Mouse (Mus musculus): ENCODE measurements around the gene Nuak1. TPM values are rescaled to one million over a fixed set of nuclear protein-coding genes. Genes with fewer than 3 reads are reported as not detected.
A peak's percentile ranks its signal among the peaks of the same experiment; 100 is the strongest.
"Not testable (repeated sequence)": the region's sequence is repeated elsewhere in the genome, so short reads cannot be mapped to it uniquely, and the experiment has no call there.

The Nuak1 gene
- total RNA-seq (2021): 10 to 100 TPM in 1 of 2 experiments, 1 to 10 TPM in 1; 8.8 to 10.9 TPM
- long read RNA-seq, experiment 1, partial matches to known transcripts: 0 of 10 reads
- long read RNA-seq, experiment 1, other reads (novel, unspliced or antisense): 10 of 10 reads
- long read RNA-seq, experiment 2, partial matches to known transcripts: 0 of 7 reads
- long read RNA-seq, experiment 2, other reads (novel, unspliced or antisense): 7 of 7 reads

- DNase-seq: peak; percentile 96
Observed at GRCm38 (mm10) chr10:84440541-84441433, at the start of gene Nuak1. Gene Nuak1 (minus strand): TSS chr10:84440597.

GRCm38 (mm10) chr10:84490115-84490514 is 49.7 kb upstream of the Nuak1 start:
- DNase-seq: no peak

DNA sequence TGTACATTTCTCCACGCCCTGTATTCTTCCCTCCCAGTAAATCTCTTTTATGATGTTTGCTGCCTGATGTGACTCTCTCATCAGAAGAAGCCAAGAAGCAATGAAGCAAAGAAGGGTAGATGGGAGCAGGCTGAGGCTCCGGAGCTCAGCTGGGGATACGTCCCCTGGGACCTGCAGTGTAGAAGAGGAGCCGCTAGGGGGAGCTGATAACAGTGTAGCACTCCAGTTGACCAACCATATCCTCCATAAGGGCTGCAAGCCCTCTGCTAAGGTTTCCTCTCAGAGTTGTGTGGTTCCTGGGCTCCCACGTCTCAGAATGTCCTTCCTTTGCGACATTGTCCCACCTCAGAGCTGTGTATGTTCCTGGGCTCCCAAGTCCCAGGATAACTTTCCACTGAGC is 47.9 kb upstream of the Nuak1 start:
- DNase-seq: peak; percentile 81

GRCm38 (mm10) chr10:84484661-84485060 is 44.3 kb upstream of the Nuak1 start:
- DNase-seq: no peak

GRCm38 (mm10) chr10:84483553-84483952 is 43.2 kb upstream of the Nuak1 start:
- DNase-seq: no peak

DNA sequence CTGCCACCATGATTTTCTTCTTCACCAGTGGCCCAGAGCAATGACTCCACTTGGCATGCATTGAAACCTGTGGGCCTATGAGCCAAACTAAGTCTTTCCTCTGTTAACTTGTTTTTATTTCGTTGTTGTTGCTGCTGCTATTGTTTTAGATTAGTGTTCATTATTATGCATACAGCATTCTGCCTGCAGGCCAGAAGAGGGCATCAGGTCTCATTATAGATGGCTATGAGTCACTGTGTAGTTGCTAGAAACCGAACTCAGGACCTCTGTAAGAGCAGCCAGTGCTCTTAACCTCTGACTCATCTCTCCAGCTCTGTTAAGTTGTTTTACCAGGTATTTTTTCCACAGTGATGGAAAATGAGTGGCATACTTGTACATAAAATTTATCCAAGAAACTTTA is 42.7 kb upstream of the Nuak1 start:
- no peak for DNase-seq

- DNase-seq: not testable (repeated sequence)
Observed at GRCm38 (mm10) chr10:84482418-84482817, 42.0 kb upstream of the Nuak1 start.

DNA sequence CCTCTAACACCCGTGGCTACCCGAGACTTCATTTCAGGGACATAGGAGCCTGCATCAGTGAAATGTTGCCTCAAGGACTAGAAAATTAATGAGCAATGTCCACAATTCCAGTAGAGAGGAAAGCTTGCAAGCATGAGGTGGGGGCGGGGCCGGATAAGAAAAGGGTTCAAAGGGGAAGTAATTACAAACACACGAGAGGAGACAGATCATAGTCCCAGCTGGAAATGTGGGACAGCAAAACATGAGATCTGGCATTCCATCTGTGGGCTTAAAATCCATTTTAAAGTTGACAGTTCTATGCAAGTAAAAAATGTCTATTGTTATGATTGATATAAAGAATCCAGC is 40.9 kb upstream of the Nuak1 start:
- DNase-seq: peak; percentile 22

DNA sequence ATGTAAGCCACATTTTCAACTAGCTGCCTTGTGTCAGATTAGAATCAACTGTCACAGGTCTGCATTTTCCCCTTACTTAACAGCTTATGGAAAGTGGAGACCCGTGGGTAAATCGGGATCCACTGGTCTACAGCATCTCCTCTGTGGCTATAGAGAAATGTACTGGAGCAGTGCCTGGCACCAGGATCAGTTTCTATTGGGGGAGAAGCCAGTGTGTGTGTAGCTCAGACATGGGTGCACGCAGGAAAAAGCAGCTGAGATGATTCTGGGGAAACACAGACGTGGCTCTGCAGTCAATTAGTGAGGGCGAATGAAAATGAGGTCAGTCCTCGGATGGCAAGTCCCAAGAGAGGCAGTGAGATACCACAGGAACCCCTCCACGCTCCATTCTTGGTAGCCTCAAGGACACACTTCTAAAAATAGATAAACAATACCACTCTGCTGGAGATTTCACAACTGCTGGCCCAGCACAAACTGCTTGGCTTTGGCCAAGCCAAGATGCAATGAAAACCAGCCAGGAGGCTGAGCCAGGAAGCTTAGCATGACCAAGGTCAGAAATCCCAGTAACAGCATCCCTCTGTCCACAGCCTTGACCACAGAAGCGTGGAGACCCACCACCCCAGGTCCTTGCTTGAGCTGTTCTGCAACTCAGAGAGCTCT is 40.4 kb upstream of the Nuak1 start:
- DNase-seq: peak; percentile 62

DNA sequence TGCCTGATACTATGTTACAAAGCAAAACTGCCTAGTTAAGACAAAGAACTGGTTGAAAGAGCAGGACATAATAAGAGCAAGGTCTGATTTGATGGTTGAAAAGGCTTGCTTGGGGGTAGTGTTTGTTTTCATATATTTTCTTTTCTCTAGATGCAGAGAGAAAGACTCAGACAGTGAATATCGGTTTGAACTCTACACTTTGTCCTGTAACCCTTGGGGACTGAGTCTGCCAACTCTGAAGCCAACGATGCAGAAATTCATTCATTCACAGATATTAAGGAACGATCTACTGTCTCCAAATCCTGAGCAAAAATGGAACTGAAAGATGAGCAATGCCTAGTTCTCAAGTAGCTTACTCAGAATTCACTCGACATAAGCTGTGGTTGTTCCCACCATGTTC is 39.7 kb upstream of the Nuak1 start:
- no peak for DNase-seq

GRCm38 (mm10) chr10:84477613-84478076 is 37.2 kb upstream of the Nuak1 start:
- DNase-seq: no peak

DNA sequence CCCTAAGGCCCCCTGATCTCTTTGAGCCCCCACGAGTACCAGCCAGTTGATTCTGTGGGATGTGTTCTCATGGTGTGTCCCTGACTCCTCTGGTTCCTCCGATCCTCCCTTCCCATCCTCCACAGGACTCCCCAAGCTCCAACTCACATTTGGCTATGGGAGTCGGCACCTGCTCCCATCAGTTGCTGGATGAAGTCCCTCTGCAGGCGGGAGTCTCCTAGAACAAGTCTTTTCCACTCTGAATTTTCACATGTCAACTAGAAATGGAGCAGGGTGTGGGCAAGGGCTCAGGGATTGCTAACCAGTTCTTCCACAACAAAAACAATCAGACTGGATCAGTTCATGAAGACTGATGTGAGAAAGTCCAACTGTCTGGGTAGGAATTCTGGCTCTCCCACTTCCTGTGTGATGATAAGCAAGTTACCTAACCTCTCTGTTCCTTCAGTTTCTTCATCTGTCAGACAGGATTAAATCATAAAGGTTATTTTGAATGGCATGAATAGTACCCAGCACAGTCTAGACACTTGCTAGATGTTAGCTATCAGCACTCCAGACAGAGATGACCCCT is 36.7 kb upstream of the Nuak1 start:
- DNase-seq: no peak

DNA sequence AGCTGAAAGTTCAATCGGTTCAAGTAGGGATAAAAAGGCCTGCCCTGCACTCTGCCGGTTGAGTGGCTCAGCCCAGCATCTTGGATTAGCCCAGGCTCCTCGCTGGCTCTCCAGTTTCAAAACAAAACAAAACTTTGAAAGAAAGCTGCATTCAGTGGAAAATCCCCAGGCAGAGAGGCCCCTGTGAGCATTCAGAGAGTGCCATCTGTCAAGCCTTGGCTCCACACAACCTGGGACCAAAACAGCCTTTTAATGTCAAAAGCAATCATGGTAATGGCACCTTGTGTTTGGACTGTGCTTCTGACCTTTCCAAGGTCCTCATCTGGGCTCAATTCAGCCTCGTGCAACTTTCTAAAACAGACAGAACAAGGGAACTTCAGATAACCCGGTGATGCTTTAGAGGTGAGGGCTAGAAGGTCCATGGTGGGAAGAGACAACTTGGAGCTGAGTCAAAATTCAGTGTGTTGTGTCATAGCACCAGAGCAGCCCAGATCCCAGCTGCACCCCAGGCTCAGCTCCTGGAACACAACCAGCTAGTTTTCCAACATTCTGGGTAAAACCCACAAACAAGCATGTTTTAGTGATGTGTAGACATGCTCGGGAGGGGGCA is 27.3 kb upstream of the Nuak1 start:
- DNase-seq: no peak

- DNase-seq: no peak
Observed at GRCm38 (mm10) chr10:84465511-84465910, 25.1 kb upstream of the Nuak1 start.

GRCm38 (mm10) chr10:84460420-84461101 is 20.2 kb upstream of the Nuak1 start:
- no peak for DNase-seq

DNA sequence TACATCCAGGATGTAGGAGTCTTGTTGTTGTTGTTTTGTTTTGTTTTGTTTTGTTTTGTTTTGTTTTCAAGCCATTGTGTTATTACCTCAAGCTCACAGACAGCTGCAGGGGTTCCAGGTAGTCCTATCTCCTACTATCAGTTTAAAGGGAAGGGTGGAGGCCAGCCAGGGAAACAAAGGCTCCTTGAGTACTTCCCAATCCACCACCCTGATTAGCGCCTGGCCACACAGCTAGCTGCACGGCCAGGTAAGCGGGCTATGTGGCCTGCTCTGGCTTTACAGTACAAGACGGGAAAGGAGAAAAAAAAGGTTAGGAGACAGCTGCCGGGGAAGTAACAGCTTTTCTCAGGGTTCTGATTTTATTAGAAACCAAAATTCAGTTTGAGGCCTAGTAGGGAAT is 17.7 kb upstream of the Nuak1 start:
- DNase-seq: no peak

DNA sequence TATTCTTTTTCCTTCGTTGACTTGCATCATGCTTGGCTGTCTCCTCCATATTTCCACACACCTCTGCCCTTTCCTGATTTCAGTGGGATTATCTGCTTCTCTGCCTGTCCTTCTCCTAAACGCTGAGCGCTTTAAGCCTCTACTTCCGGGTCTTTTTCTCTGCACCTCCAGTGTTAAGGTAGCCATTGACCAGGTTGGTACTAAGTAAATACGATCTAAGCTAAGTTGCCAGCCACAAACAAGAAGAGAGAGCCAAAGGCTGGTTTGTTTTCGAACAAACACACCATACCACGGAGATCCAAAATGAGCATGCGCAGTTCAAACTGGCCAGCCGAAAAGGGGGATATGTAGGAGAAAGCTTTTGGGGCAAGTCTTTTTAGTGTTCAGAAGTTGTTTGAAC is 17.1 kb upstream of the Nuak1 start:
- DNase-seq: no peak

- DNase-seq: no peak
Observed at GRCm38 (mm10) chr10:84456632-84457320, 16.4 kb upstream of the Nuak1 start.

DNA sequence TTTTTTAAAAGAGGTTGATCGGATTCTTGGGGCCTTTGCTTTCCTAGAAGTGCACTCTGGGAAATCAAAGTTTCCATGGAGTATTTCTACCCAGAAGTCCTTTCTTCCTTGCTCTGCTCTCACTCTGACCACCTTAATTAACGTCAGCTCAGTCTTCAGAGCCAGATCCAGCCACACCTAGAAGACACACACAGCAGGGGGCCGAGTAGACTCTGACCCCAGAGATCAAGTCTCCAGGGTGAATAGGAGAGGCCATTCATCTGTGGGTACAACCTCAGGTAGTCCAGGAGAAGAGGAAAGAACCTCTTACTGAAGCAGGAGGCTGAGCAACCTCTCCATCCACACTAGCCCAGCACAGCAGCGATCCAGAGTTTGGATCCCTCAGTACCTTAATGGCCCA is 11.5 kb upstream of the Nuak1 start:
- DNase-seq: no peak

DNA sequence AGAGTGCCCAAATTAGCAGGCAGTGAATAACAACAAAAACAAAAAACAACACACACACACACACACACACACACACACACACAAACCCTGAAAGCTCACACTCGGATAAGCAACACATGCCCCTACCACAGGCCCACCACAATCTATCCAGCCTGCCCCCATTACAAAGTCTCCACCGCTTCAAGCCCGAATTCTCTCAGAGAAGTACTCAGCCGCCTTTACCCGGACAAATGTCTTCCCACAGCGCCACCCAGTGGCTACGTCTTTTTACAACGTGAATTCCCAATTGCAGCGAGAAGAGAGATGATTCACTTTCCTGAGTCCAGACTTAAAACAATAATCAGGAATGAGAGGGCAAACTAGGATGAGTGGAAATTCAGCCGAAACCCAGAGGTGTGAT is 10.3 kb upstream of the Nuak1 start:
- peak; percentile 93 for DNase-seq

GRCm38 (mm10) chr10:84449733-84450132 is 9.3 kb upstream of the Nuak1 start:
- DNase-seq: no peak

All from adrenal gland, postnatal 10 days (tissue).